Comparison of ENCODE assay signal across 23 mouse cellular contexts in the genomic region with DNA sequence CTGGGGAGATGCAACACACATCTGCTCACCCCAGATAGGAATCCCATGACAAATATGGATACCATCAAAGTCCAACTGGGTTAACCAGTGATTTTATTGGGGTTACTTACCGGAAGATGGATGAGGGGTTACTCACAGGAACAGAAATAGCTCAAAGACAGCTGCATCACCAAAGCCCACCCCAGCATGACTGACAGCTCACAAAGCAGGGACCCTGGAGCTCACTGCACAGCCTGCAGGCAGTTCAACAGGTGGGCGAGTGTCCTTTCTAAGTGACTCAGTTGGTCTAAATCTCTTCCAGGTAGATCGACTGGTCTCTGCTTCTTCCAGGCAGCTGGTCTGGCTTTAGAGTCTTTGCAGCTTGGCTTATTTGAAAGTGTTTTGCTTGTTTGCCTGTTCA.
A peak's percentile ranks its signal among the peaks of the same experiment; 100 is the strongest.
DNase-seq lines count a peak whose midpoint lies in the region; ATAC-seq and TF ChIP-seq lines count a peak whose summit lies in the region.
"Had no signal": no experiment of that assay in that cellular context is flagged by ENCODE, and none has a peak within 500 bp of the region (broad histone marks: within the 10 kb centered on the region; RNA-seq: fewer than 3 reads in every experiment).

No protein-coding gene starts in this region.

- H3K79me2 ChIP-seq in myocyte (ENCODE audit: control insufficient read depth, insufficient read depth): no peaks in the 10 kb centered on the region

- H3K4me2 ChIP-seq in hindbrain, embryonic 14.5 days (replicated peaks): no peak overlapping the region
- no peak overlapping the region for H3K4me2 ChIP-seq in midbrain, embryonic 14.5 days (ENCODE audit: low read length)
- no peak overlapping the region for H3K4me2 ChIP-seq in myocyte (ENCODE audit: low read depth)
- H3K4me2 ChIP-seq: embryonic facial prominence, embryonic 13.5 days; heart, embryonic 11.5 days; hindbrain, embryonic 13.5 days had no signal

- WGBS in hindbrain, embryonic 10.5 days: 88% methylated on average over 3 of the region's 3 CpGs
- 89% methylated on average over 3 of the region's 3 CpGs for WGBS in hindbrain, embryonic 14.5 days
- WGBS in midbrain, embryonic 10.5 days: 85% methylated on average over 3 of the region's 3 CpGs
- WGBS in midbrain, embryonic 14.5 days: 78% methylated on average over 3 of the region's 3 CpGs

- H3K4me3 ChIP-seq in hindbrain, embryonic 10.5 days: no peak overlapping the region
- H3K4me3 ChIP-seq in hindbrain, embryonic 14.5 days (replicated peaks; ENCODE audit: low read length): no peak overlapping the region
- no peak overlapping the region for H3K4me3 ChIP-seq in midbrain, embryonic 10.5 days
- no peak overlapping the region for H3K4me3 ChIP-seq in midbrain, embryonic 14.5 days (replicated peaks; ENCODE audit: low read depth, low read length)
- no peak overlapping the region for H3K4me3 ChIP-seq in myocyte
- H3K4me3 ChIP-seq: embryonic facial prominence, embryonic 10.5 days; embryonic facial prominence, embryonic 13.5 days; hindbrain, embryonic 13.5 days had no signal

- ATAC-seq in hindbrain, embryonic 14.5 days (ENCODE audit: low FRiP score): no peak
- no peak for ATAC-seq in midbrain, embryonic 14.5 days (ENCODE audit: low FRiP score, low TSS enrichment)
- no peak for ATAC-seq in erythroblast, adult 5-6 weeks (replicated peaks; ENCODE audit: low FRiP score, poor library complexity, severe bottlenecking)
- ATAC-seq: activated CD4-positive, CD25-positive, alpha-beta regulatory T cell, adult 4 months; CD4-positive, CD25-positive, alpha-beta regulatory T cell, adult 4 months; forebrain, embryonic 14.5 days; hindbrain, postnatal 0 days; inflammation-experienced regulatory T-cells, adult 6 months had no signal

- peaks cover 52% of the 10 kb centered on the region for H3K4me1 ChIP-seq in hindbrain, embryonic 10.5 days (replicated peaks)
- H3K4me1 ChIP-seq in hindbrain, embryonic 14.5 days (replicated peaks; ENCODE audit: control insufficient read depth, insufficient read depth, low read length): no peaks in the 10 kb centered on the region
- H3K4me1 ChIP-seq in midbrain, embryonic 10.5 days: peaks cover 54% of the 10 kb centered on the region
- no peaks in the 10 kb centered on the region for H3K4me1 ChIP-seq in midbrain, embryonic 14.5 days (ENCODE audit: control insufficient read depth, insufficient read depth, low read length)

- no peak overlapping the region for H3ac ChIP-seq in myocyte (ENCODE audit: control insufficient read depth, insufficient read length)

- H3K27ac ChIP-seq in hindbrain, embryonic 10.5 days: peak overlapping the region; percentile 84; the same call in 1 of the 2 replicates
- H3K27ac ChIP-seq in hindbrain, embryonic 14.5 days: no peak overlapping the region
- 0 out of 2 replicates have a peak overlapping the region, but pooled peaks have one; percentile 80 for H3K27ac ChIP-seq in midbrain, embryonic 10.5 days (replicated peaks)
- H3K27ac ChIP-seq in midbrain, embryonic 14.5 days (replicated peaks; ENCODE audit: low read depth, low read length): no peak overlapping the region
- H3K27ac ChIP-seq: embryonic facial prominence, embryonic 13.5 days; hindbrain, embryonic 13.5 days; hindbrain, postnatal 0 days had no signal

- H3K9me3 ChIP-seq in hindbrain, embryonic 10.5 days: no peaks in the 10 kb centered on the region
- no peaks in the 10 kb centered on the region for H3K9me3 ChIP-seq in hindbrain, embryonic 14.5 days (ENCODE audit: control insufficient read depth, low read length)
- no peaks in the 10 kb centered on the region for H3K9me3 ChIP-seq in midbrain, embryonic 10.5 days (replicated peaks)
- H3K9me3 ChIP-seq in midbrain, embryonic 14.5 days (ENCODE audit: control insufficient read depth, low read length): no peaks in the 10 kb centered on the region
- H3K9me3 ChIP-seq: embryonic facial prominence, embryonic 10.5 days; embryonic facial prominence, embryonic 13.5 days; hindbrain, embryonic 13.5 days had no signal

- peaks cover 38% of the 10 kb centered on the region for H3K27me3 ChIP-seq in hindbrain, embryonic 10.5 days (ENCODE audit: insufficient read depth, poor library complexity, severe bottlenecking)
- H3K27me3 ChIP-seq in hindbrain, embryonic 14.5 days (ENCODE audit: control insufficient read depth, insufficient read depth, low read length): no peaks in the 10 kb centered on the region
- H3K27me3 ChIP-seq in midbrain, embryonic 10.5 days (ENCODE audit: low read depth, poor library complexity, severe bottlenecking): peaks cover 39% of the 10 kb centered on the region
- no peaks in the 10 kb centered on the region for H3K27me3 ChIP-seq in midbrain, embryonic 14.5 days (ENCODE audit: control insufficient read depth, insufficient read depth, low read length)
- H3K27me3 ChIP-seq in myocyte (ENCODE audit: control insufficient read depth, insufficient read depth, insufficient read length): no peaks in the 10 kb centered on the region
- H3K27me3 ChIP-seq: embryonic facial prominence, embryonic 13.5 days had no signal

- no peaks in the 10 kb centered on the region for H3K36me3 ChIP-seq in hindbrain, embryonic 10.5 days
- no peaks in the 10 kb centered on the region for H3K36me3 ChIP-seq in hindbrain, embryonic 14.5 days (replicated peaks; ENCODE audit: control insufficient read depth, insufficient read depth)
- H3K36me3 ChIP-seq in midbrain, embryonic 10.5 days: no peaks in the 10 kb centered on the region
- H3K36me3 ChIP-seq in midbrain, embryonic 14.5 days (ENCODE audit: control insufficient read depth, insufficient read depth, low read length): no peaks in the 10 kb centered on the region
- no peaks in the 10 kb centered on the region for H3K36me3 ChIP-seq in myocyte (ENCODE audit: control insufficient read depth, insufficient read depth)
- H3K36me3 ChIP-seq: embryonic facial prominence, embryonic 10.5 days; embryonic facial prominence, embryonic 13.5 days; hindbrain, embryonic 13.5 days had no signal

- TF ChIP-seq POLR2A in myocyte (IDR thresholded peaks at IDR 0.05; ENCODE audit: insufficient read length, low read depth): no peak

- H3K9ac ChIP-seq in hindbrain, embryonic 14.5 days: no peak overlapping the region
- H3K9ac ChIP-seq in midbrain, embryonic 14.5 days (replicated peaks; ENCODE audit: low read length): no peak overlapping the region
- H3K9ac ChIP-seq: embryonic facial prominence, embryonic 13.5 days; hindbrain, embryonic 13.5 days had no signal

- no peak for DNase-seq in hindbrain, embryonic 10.5 days (ENCODE audit: low spot score)
- DNase-seq in hindbrain, embryonic 14.5 days (ENCODE audit: low spot score): no peak
- DNase-seq in midbrain, embryonic 10.5 days (ENCODE audit: low spot score): no peak
- no peak for DNase-seq in midbrain, embryonic 14.5 days
- DNase-seq: adrenal gland, adult 8-10 months; adrenal gland, postnatal 25 days; cerebellum, adult 11-12 months; cerebellum, adult 8-10 months; cerebellum, postnatal 10 days; cerebellum, postnatal 36 days; embryo, embryonic 11 days; gastrocnemius, postnatal 25 days had no signal

TF ChIP-seq in myocyte, 11 proteins besides CTCF, POLR2A, EP300 and RAD21:
- peak in 2 of 3 experiments; percentile 66 to 89 for TF ChIP-seq MYOD1 (IDR thresholded peaks at IDR 0.05; ENCODE audit: control insufficient read depth in 1 of 3, insufficient read length in 2 of 3, low read depth in 2 of 3)
- TF ChIP-seq MYOG (IDR thresholded peaks at IDR 0.05; ENCODE audit: control insufficient read depth in 1 of 3, insufficient read depth in 1 of 3, insufficient read length in 2 of 3, low read depth in 2 of 3): peak in 2 of 3 experiments; percentile 9 to 49
- no peak for TF ChIP-seq MAX (IDR thresholded peaks at IDR 0.05; ENCODE audit: low read depth)

Comparison
In these comparisons a context has a peak if more than half of its experiments do, and no peak if none do; other contexts are left out.
1. H3K27ac ChIP-seq: peak in hindbrain, embryonic 10.5 days (single experiment) and midbrain, embryonic 10.5 days (single experiment); none in hindbrain, embryonic 14.5 days (single experiment) and midbrain, embryonic 14.5 days (single experiment).